Mouse (Mus musculus) embryonic facial prominence, embryonic 15.5 days (tissue): ENCODE measurements around the gene Coro1a. TPM values are rescaled to one million over a fixed set of nuclear protein-coding genes. Genes with fewer than 3 reads are reported as not detected.
"Not testable (repeated sequence)": the region's sequence is repeated elsewhere in the genome, so short reads cannot be mapped to it uniquely, and the experiment has no call there.

Source experiments
- ATAC-seq: fragments of 200-750 bp; cut with Nextera tagmentation; 2 replicates; pipeline ENCODE4 v1.8.0; 2017; ENCODE audit warnings: low read depth, moderate TSS enrichment; ENCODE audit not compliant: insufficient number of reproducible peaks, low FRiP score, low TSS enrichment
- H3K27ac ChIP-seq: fragments of 300-500 bp; sonication (generic); replicated peaks from 2 replicates; pipeline ENCODE4 v1.5.1; 2015; ENCODE audit warnings: mild to moderate bottlenecking, inconsistent platforms
- H3K27me3 ChIP-seq: fragments of 300-500 bp; sonication (generic); 2 replicates; pipeline ENCODE4 v1.6.1; 2015; ENCODE audit warnings: inconsistent platforms
- H3K36me3 ChIP-seq: fragments of 300-500 bp; sonication (generic); 2 replicates; pipeline ENCODE4 v1.6.1; 2015; ENCODE audit warnings: mild to moderate bottlenecking, inconsistent platforms
- H3K4me1 ChIP-seq: fragments of 300-500 bp; sonication (generic); 2 replicates; pipeline ENCODE4 v1.6.1; 2015; ENCODE audit warnings: inconsistent platforms
- H3K4me2 ChIP-seq: fragments of 300-500 bp; sonication (generic); replicated peaks from 2 replicates; pipeline ENCODE4 v1.6.1; 2015; ENCODE audit warnings: mild to moderate bottlenecking, inconsistent platforms
- H3K4me3 ChIP-seq: fragments of 300-500 bp; sonication (generic); replicated peaks from 2 replicates; pipeline ENCODE4 v1.5.1; 2015; ENCODE audit warnings: mild to moderate bottlenecking, inconsistent platforms
- H3K9ac ChIP-seq: fragments of 300-500 bp; sonication (generic); 2 replicates; pipeline ENCODE4 v1.6.1; 2015; ENCODE audit warnings: inconsistent platforms
- H3K9me3 ChIP-seq: fragments of 300-500 bp; sonication (generic); replicated peaks from 2 replicates; pipeline ENCODE4 v1.6.1; 2016; ENCODE audit warnings: inconsistent platforms
- WGBS: fragments of 180-500 bp; shearing (Covaris S2); methylation state at CpG from one replicate; pipeline ENCODE4 v1.1.7; 2015; 5-methylcytosine and 5-hydroxymethylcytosine counted together
- polyA plus RNA-seq: library from polyadenylated mRNA; unstranded; fragments of >200 nt; fragmentation: Nextera tagmentation; extraction: Ambion mirVana; gene quantifications from 2 replicates; pipeline ENCODE4 v1.2.1, GENCODE M21; 2015

Coro1a gene
- polyA plus RNA-seq, 1 experiment from 2014 or later = 43.8 TPM

GRCm38 (mm10) chr7:126736122-126736521, 28.5 kb upstream of the Coro1a start:
- Histone ChIP-seq H3K27me3 (no peaks in the 10 kb centered on the region), H3K27ac (no peak overlapping the region), H3K4me3 (no peak overlapping the region), H3K36me3 (no peaks in the 10 kb centered on the region), H3K9ac (no peak overlapping the region), H3K4me1 (0 out of 2 replicates have a peak, but pooled peaks cover 1% of the 10 kb centered on the region), H3K4me2 (no peak overlapping the region), H3K9me3 (no peaks in the 10 kb centered on the region)
- no peak for ATAC-seq
- 72% methylated on average over 8 of the region's 8 CpGs for WGBS

GRCm38 (mm10) chr7:126730256-126730789, 22.7 kb upstream of the Coro1a start:
- H3K9me3 ChIP-seq, H3K4me1 ChIP-seq, ATAC-seq, H3K9ac ChIP-seq, H3K27ac ChIP-seq, H3K4me3 ChIP-seq, H3K36me3 ChIP-seq, H3K4me2 ChIP-seq, H3K27me3 ChIP-seq: not testable (repeated sequence)
- WGBS = 75% methylated on average over 4 of the region's 4 CpGs

- Histone ChIP-seq H3K4me3 (no peak overlapping the region), H3K27me3 (no peaks in the 10 kb centered on the region), H3K4me2 (no peak overlapping the region), H3K9me3 (no peaks in the 10 kb centered on the region), H3K36me3 (no peaks in the 10 kb centered on the region), H3K4me1 (no peaks in the 10 kb centered on the region), H3K27ac (no peak overlapping the region), H3K9ac (no peak overlapping the region)
- WGBS = 78% methylated on average over 5 of the region's 5 CpGs
- no peak for ATAC-seq
Observed at GRCm38 (mm10) chr7:126725667-126726066, 18.1 kb upstream of the Coro1a start.

GRCm38 (mm10) chr7:126725077-126725476, 17.5 kb upstream of the Coro1a start:
- H3K4me1 ChIP-seq = no peaks in the 10 kb centered on the region
- no peaks in the 10 kb centered on the region for H3K27me3 ChIP-seq
- no peak overlapping the region for H3K4me3 ChIP-seq
- H3K9me3 ChIP-seq = no peaks in the 10 kb centered on the region
- no peaks in the 10 kb centered on the region for H3K36me3 ChIP-seq
- ATAC-seq = no peak
- H3K4me2 ChIP-seq = no peak overlapping the region
- H3K27ac ChIP-seq = no peak overlapping the region
- H3K9ac ChIP-seq = no peak overlapping the region
- 62% methylated on average over 3 of the region's 3 CpGs for WGBS

DNA sequence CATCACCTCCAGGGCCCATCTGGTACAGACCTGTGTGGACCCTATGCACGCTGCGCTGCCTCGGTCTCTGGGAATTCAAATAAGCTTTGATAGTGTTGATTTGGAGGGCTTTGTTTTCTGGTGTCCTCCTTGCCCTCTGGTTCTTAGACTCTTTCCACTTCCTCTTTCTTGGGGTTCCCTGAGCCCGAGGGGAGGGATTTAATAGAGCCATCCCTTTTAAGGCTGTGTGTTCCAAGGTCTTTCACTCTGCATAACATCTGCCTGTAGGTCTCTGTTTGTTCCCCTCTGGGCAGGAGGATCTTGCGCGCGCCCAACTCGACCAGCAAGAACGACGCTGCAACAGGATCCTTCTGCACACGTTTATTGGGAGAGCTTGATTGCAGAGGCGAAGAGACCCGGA, 14.0 kb upstream of the Coro1a start:
- Histone ChIP-seq H3K36me3 (no peaks in the 10 kb centered on the region), H3K27ac (no peak overlapping the region), H3K4me1 (no peaks in the 10 kb centered on the region), H3K27me3 (no peaks in the 10 kb centered on the region), H3K4me2 (no peak overlapping the region), H3K9me3 (no peaks in the 10 kb centered on the region), H3K4me3 (no peak overlapping the region), H3K9ac (no peak overlapping the region)
- 92% methylated on average over 13 of the region's 13 CpGs for WGBS
- ATAC-seq = no peak

GRCm38 (mm10) chr7:126718787-126719337, 11.3 kb upstream of the Coro1a start:
- no peak overlapping the region for H3K27ac ChIP-seq
- H3K4me2 ChIP-seq = no peak overlapping the region
- WGBS = 88% methylated on average over 5 of the region's 5 CpGs
- no peaks in the 10 kb centered on the region for H3K36me3 ChIP-seq
- no peak overlapping the region for H3K4me3 ChIP-seq
- H3K9ac ChIP-seq = no peak overlapping the region
- H3K4me1 ChIP-seq = no peaks in the 10 kb centered on the region
- no peaks in the 10 kb centered on the region for H3K9me3 ChIP-seq
- H3K27me3 ChIP-seq = no peaks in the 10 kb centered on the region
- ATAC-seq = no peak

DNA sequence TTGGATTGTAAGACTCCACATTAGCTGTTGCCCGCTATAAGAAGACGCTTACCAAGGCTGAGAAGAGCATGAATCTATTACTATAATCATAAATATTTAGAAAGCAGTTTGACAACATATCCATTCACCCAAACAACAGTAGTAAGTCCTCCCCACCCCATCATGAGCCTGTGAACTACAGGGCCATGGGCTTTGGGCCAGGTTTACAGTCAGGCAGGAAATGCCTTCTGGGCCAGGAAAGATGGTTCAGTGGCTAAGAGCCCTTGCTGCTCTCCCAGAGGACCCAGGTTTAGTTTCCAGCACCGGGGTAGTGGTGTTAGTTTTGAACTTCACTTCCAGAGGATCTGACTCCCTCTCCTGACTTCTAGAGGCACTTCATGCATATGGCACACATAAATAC, 10.0 kb upstream of the Coro1a start:
- Histone ChIP-seq H3K4me3 (no peak overlapping the region), H3K4me1 (no peaks in the 10 kb centered on the region), H3K36me3 (no peaks in the 10 kb centered on the region), H3K9ac (no peak overlapping the region), H3K9me3 (no peaks in the 10 kb centered on the region), H3K4me2 (no peak overlapping the region), H3K27ac (no peak overlapping the region), H3K27me3 (no peaks in the 10 kb centered on the region)
- ATAC-seq = no peak
- 87% methylated on average over 3 of the region's 3 CpGs for WGBS

DNA sequence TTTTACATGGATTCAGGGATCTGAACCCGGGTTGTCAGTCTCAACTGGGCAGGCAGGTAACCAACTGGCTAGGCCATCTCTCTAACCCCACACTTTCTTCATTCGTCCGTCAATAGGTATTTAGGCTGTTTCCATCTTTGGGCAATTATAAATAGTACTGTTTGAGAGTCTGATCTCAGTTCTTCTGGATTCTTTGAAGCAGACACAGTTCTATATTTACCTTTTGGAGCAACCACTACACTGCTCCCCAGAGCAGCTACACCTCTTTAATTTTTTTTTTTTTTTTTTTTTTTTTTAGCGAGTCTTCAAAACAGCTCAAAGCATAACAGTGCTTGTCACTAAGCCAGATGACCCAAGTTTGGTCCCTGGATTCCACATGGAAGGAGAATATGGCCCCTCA, 8.1 kb upstream of the Coro1a start:
- Histone ChIP-seq H3K27me3 (no peaks in the 10 kb centered on the region), H3K4me2 (no peak overlapping the region), H3K4me1 (no peaks in the 10 kb centered on the region), H3K36me3 (no peaks in the 10 kb centered on the region), H3K4me3 (no peak overlapping the region), H3K9ac (no peak overlapping the region), H3K27ac (no peak overlapping the region), H3K9me3 (no peaks in the 10 kb centered on the region)
- no peak for ATAC-seq
- WGBS = 77% methylated on average over 4 of the region's 4 CpGs

DNA sequence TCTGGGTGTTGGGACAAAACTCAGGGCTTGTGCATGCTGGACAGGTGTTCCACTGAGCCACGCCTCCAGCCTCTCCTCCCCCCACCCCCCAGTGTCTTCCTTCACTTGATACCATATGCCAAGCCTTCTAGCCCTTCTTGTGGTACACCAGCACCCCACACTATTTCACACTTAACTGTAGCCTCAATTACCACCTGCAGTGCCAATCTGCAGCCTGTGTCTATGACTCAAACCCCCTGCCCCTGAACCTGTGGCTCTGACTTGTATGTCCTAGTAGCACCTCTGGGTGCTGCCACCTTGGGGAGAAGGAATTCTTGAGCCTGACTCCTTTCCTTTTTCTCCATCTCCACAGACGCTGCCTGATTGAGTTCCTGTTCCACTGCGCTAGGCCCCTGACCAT, 4.3 kb upstream of the Coro1a start:
- WGBS = 79% methylated on average over 3 of the region's 3 CpGs
- Histone ChIP-seq H3K4me2 (no peak overlapping the region), H3K9ac (no peak overlapping the region), H3K27me3 (no peaks in the 10 kb centered on the region), H3K27ac (no peak overlapping the region), H3K4me1 (no peaks in the 10 kb centered on the region), H3K4me3 (no peak overlapping the region), H3K36me3 (no peaks in the 10 kb centered on the region), H3K9me3 (no peaks in the 10 kb centered on the region)
- ATAC-seq = no peak

GRCm38 (mm10) chr7:126710266-126710665, 2.7 kb upstream of the Coro1a start:
- 56% methylated on average over 3 of the region's 4 CpGs for WGBS
- no peak for ATAC-seq

DNA sequence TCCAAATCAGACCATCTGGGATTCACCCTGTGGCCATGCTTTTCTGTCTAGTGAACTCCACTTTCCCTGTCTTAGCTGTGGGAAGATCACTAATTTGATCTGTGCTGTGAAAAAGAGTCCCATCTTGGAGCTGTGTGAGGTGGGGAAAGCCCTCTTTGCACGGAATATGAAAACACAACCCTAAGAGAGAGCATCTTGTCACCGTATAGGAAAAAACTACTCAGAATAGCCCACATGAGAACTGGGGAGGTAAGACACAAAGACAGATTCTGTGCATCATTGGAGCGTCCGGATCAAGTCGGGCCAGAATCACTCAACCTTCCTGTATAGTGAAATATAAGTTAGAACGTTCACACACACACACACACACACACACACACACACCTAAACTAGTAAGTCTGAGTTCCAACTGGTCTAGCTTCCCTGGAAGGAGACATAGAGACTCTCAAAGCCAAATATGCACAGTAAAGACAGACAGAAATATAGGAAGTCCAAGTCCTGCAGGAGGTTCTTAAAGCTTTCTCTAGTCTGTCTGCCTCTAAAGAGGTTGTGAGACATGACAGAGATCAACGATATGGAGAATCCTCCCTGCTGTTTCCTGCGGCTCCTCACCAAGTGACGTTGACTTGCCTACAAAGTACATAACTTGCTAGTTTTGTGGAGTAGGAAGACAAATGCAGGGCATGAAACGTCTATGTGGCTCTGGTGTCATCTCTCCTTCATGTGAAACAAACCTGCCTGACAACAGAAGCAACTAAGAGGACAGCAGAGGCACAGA, 777 bp upstream of the Coro1a start:
- no peak overlapping the region for H3K4me3 ChIP-seq

More at GRCm38 (mm10) chr7:126710266-126710665, 2.7 kb upstream of the Coro1a start:
- Histone ChIP-seq H3K9me3 (no peaks in the 10 kb centered on the region), H3K36me3 (no peaks in the 10 kb centered on the region), H3K27me3 (peaks cover 8% of the 10 kb centered on the region; the same call in 1 of the 2 replicates), H3K9ac (no peak overlapping the region), H3K4me3 (no peak overlapping the region), H3K4me2 (no peak overlapping the region), H3K4me1 (no peaks in the 10 kb centered on the region), H3K27ac (no peak overlapping the region)

More for the DNA sequence above, 777 bp upstream of the Coro1a start:
- no peak overlapping the region for H3K9ac ChIP-seq
- no peaks in the 10 kb centered on the region for H3K36me3 ChIP-seq
- no peak for ATAC-seq
- no peaks in the 10 kb centered on the region for H3K9me3 ChIP-seq
- H3K27ac ChIP-seq = no peak overlapping the region
- peaks cover 18% of the 10 kb centered on the region; the same call in 1 of the 2 replicates for H3K27me3 ChIP-seq
- peaks cover 14% of the 10 kb centered on the region for H3K4me1 ChIP-seq
- 83% methylated on average over 10 of the region's 10 CpGs for WGBS
- no peak overlapping the region for H3K4me2 ChIP-seq
